Mouse (Mus musculus) midbrain, postnatal 0 days (tissue): ENCODE measurements around the gene Cdca4. TPM values are rescaled to one million over a fixed set of nuclear protein-coding genes. Genes with fewer than 3 reads are reported as not detected.

ENCODE experiments used
- ATAC-seq: fragments of 200-750 bp; cut with Nextera tagmentation; 2 replicates; pipeline ENCODE4 v1.8.0; 2017; ENCODE audit warnings: moderate number of reproducible peaks, mild to moderate bottlenecking, moderate TSS enrichment, moderate library complexity; ENCODE audit not compliant: low FRiP score
- DNase-seq: peaks from one replicate; pipeline ENCODE4 v3.0.0-alpha.2; 2015; ENCODE audit warnings: low spot score
- H3K27ac ChIP-seq: fragments of 300-500 bp; sonication (generic); 2 replicates; pipeline ENCODE4 v1.5.1; 2014; ENCODE audit warnings: low read depth, mild to moderate bottlenecking, low read length, mixed read lengths
- H3K27me3 ChIP-seq: fragments of 300-500 bp; sonication (generic); 2 replicates; pipeline ENCODE4 v1.6.1; 2014; ENCODE audit warnings: low read length, control low read depth, mixed read lengths; ENCODE audit not compliant: insufficient read depth
- H3K36me3 ChIP-seq: fragments of 300-500 bp; sonication (generic); 2 replicates; pipeline ENCODE4 v1.6.1; 2014; ENCODE audit warnings: low read length, control low read depth, mixed read lengths; ENCODE audit not compliant: insufficient read depth
- H3K4me1 ChIP-seq: fragments of 300-500 bp; sonication (generic); 2 replicates; pipeline ENCODE4 v1.6.1; 2014; ENCODE audit warnings: mild to moderate bottlenecking, control low read depth, antibody characterized with exemption, low read length, mixed read lengths; ENCODE audit not compliant: insufficient read depth
- H3K4me2 ChIP-seq: fragments of 300-500 bp; sonication (generic); 2 replicates; pipeline ENCODE4 v1.6.1; 2014; ENCODE audit warnings: low read depth, mild to moderate bottlenecking, low read length, mixed read lengths; ENCODE audit not compliant: poor library complexity, severe bottlenecking
- H3K4me3 ChIP-seq: fragments of 300-500 bp; sonication (generic); 2 replicates; pipeline ENCODE4 v1.5.1; 2014; ENCODE audit warnings: low read depth, mild to moderate bottlenecking, low read length, moderate library complexity
- H3K9ac ChIP-seq: fragments of 300-500 bp; sonication (generic); replicated peaks from 2 replicates; pipeline ENCODE4 v1.6.1; 2014; ENCODE audit warnings: mild to moderate bottlenecking, low read length, moderate library complexity, mixed read lengths; ENCODE audit not compliant: poor library complexity, severe bottlenecking
- H3K9me3 ChIP-seq: fragments of 300-500 bp; sonication (generic); 2 replicates; pipeline ENCODE4 v1.6.1; 2016; ENCODE audit warnings: low read length, control low read depth
- CTCF ChIP-seq: IDR thresholded peaks from 2 replicates; pipeline ENCODE4 v1.5.1; 2016; ENCODE audit warnings: antibody characterized with exemption, mild to moderate bottlenecking
- WGBS: fragments of 180-500 bp; shearing (Covaris S2); extraction: QIAGEN DNeasy Blood & Tissue Kit; methylation state at CpG from one replicate; pipeline ENCODE4 v1.1.7; 2014; 5-methylcytosine and 5-hydroxymethylcytosine counted together
- polyA plus RNA-seq: library from polyadenylated mRNA; unstranded; fragments of >200 nt; fragmentation: Nextera tagmentation; extraction: Ambion mirVana; gene quantifications from 2 replicates; pipeline ENCODE4 v1.2.1, GENCODE M21; 2015
- total RNA-seq: library from RNA; depleted of rRNA; stranded (reverse); fragments of >200 nt; gene quantifications from 2 replicates; pipeline ENCODE4 v1.2.3, GENCODE M21; 2014

The Cdca4 gene
- total and polyA plus RNA-seq, 2 experiments from 2014 or later = 19.8 to 22.0 TPM

DNA sequence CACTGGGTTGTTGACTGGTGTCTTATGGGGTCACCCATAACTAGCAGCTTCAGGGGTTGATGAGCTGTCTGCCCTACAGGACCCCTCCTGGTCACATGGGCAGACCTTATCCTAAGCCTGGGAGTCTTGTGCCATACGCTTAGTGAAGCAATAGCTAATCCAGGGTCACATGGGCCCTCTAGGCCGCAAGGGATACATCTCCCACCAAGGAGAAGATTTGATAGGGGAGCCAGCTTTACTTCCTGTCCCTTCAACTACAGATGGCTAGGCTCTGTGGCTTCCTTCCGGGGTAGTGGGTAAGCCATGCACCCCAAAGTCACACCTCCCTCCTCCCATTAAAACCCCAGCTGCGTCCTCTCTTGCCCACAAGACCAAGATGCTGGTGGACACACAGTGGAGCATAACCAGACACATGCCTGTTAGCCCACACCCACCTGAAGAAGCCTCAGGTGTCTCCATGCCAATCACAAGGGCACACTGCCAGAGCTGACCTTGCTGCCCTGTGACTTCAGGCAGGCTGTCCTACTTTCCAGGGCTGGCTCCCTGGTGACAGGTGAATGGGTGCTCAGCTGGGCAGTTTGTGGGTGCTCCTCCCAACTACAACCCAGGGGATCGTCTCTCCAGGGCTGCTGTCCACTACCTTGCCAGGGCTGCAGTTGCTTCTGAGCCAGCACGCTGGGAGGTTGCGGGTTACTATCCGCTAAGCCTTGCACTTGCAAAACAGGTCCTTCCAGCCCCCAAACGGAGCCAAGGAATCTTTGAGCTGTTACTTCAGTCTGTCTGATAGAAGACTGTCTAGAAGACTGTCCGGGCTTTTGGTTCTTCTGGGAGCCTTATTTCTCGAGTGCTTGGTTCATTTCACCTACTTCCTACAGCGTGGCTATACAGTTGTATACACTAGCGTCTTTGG, 39.2 kb upstream of the Cdca4 start, which contains the start of gene Gpr132:
Gene Gpr132, minus strand, starts transcription at position 51 of the 910 bp plus-strand sequence.
- DNase-seq (no peak), ATAC-seq (no peak)
- H3K4me2 ChIP-seq = no peak within 1 kb of the TSS
- WGBS = 71% methylated on average over 13 of the region's 13 CpGs
- H3K9me3 ChIP-seq = no peaks in the 10 kb centered on the region
- H3K27ac ChIP-seq = no peak within 1 kb of the TSS
- no peak within 1 kb of the TSS for H3K9ac ChIP-seq
- no peaks in the 10 kb centered on the region for H3K27me3 ChIP-seq
- no peak for TF ChIP-seq CTCF
- no peak within 1 kb of the TSS for H3K4me3 ChIP-seq
- no peaks in the 10 kb centered on the region for H3K4me1 ChIP-seq
- no peaks in the 10 kb centered on the region for H3K36me3 ChIP-seq

DNA sequence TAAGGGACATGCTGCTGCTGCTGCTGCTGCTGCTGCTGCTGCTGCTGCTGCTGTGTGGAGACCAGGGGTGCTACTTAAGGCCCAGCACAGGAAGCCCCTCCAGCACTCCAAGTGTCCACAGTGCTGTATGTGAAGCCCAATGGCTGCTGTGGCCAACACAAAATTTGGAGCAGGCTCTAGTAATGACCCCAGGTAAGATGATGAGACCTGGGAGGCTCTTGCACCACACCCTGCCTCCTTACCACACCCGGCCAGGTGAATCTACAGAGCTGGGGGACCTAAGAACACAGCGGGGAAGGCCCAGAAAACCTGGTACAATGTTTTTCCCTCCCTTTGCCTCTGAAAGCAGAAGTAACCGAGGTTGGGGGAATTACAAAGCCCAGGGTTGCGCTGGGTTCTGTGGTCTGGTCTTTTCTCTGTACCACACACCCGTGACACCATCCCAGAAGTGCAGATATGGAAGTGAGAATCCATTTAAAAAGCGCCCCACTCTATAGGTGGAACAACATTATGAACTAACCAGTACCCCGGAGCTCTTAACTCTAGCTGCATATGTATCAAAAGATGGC, 38.0 kb upstream of the Cdca4 start:
- no peak overlapping the region for H3K27ac ChIP-seq
- ATAC-seq (no peak), DNase-seq (no peak)
- no peaks in the 10 kb centered on the region for H3K36me3 ChIP-seq
- H3K4me3 ChIP-seq = no peak overlapping the region
- no peak overlapping the region for H3K9ac ChIP-seq
- no peak for TF ChIP-seq CTCF
- H3K4me1 ChIP-seq = no peaks in the 10 kb centered on the region
- no peaks in the 10 kb centered on the region for H3K27me3 ChIP-seq
- no peaks in the 10 kb centered on the region for H3K9me3 ChIP-seq
- no peak overlapping the region for H3K4me2 ChIP-seq
- 89% methylated on average over 7 of the region's 7 CpGs for WGBS

DNA sequence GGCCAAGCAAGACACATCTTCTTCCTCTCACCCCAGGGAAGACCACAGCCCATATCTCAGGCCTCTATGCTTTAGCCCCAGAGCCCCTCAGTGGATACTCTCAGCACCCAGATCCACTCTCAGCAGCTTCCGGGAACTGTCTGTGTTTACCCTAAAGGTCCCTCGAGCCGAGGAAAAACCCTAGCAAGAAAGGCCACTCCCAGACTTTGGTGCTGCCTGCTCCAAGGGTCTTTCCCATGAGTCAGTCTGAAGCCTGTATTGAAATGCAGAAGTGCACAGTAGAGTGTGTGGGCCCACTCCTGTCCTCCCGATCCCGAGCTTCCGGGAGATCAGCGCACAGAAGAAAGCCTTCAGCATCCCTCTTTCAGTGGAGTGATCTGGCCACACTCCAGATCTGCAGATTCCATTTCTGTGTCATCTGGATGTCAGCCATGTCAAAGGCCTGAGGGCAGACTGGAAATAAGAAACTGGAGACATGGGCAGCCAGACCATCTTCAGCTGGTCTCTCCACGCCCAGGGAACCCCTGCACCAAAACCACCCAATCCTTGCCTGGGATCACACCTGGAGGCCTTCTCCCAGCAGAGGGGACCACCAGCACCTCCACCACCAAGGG, 37.4 kb upstream of the Cdca4 start:
- TF ChIP-seq CTCF = no peak

DNA sequence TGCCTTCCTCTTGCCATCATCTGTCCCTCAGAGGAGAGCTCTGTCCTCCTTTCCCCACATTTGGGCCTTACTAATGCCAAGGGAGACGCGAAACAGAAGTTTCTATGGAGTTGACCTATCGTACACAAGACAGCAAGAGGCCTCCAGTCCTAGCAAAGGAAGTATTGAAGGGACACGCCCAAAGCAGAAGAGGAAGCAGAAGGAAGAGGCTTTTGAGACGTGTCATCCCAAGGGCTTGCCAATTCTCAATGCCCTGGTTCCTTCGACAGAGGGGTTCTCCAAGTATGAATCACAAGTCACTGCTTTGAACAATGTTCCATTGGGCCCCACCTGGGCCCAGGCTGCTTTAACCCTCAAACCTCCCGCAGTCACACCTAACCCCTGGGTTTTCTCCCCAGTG, 35.6 kb upstream of the Cdca4 start:
- Histone ChIP-seq H3K27ac (no peak overlapping the region), H3K9me3 (no peaks in the 10 kb centered on the region), H3K4me2 (no peak overlapping the region), H3K27me3 (no peaks in the 10 kb centered on the region), H3K36me3 (no peaks in the 10 kb centered on the region), H3K4me3 (no peak overlapping the region), H3K4me1 (no peaks in the 10 kb centered on the region), H3K9ac (no peak overlapping the region)
- no peak for TF ChIP-seq CTCF
- WGBS = 85% methylated on average over 7 of the region's 7 CpGs
- ATAC-seq = no peak
- no peak for DNase-seq

More for the DNA sequence above, 37.4 kb upstream of the Cdca4 start:
- WGBS = 74% methylated on average over 8 of the region's 8 CpGs
- DNase-seq = no peak
- Histone ChIP-seq H3K27ac (no peak overlapping the region), H3K27me3 (no peaks in the 10 kb centered on the region), H3K4me3 (no peak overlapping the region), H3K36me3 (no peaks in the 10 kb centered on the region), H3K4me1 (no peaks in the 10 kb centered on the region), H3K9me3 (no peaks in the 10 kb centered on the region), H3K9ac (no peak overlapping the region), H3K4me2 (no peak overlapping the region)
- no peak for ATAC-seq

DNA sequence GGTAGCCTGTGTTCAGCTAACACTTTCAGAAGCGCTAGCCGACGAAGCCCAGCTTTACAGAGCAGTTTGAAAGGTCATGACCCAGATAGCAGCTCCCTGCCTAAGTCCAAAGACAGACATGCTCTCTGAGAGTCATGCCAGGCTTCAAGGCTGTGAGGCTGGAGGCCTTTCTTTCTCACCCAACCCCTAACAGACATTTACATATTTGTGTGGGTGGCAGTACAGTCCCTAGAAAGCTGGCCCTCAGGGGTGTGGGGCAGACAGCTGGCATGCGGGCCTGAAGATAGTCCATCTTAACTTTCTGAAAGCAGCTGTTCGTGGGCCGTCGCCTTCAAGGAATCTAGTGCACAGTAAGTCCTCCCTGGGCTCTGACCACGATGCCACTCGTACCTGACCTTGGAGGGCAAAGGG, 32.7 kb upstream of the Cdca4 start:
- Histone ChIP-seq H3K4me3 (no peak overlapping the region), H3K27ac (no peak overlapping the region), H3K4me2 (no peak overlapping the region), H3K9me3 (no peaks in the 10 kb centered on the region), H3K9ac (no peak overlapping the region), H3K4me1 (no peaks in the 10 kb centered on the region), H3K36me3 (no peaks in the 10 kb centered on the region), H3K27me3 (no peaks in the 10 kb centered on the region)
- 59% methylated on average over 9 of the region's 9 CpGs for WGBS
- DNase-seq (no peak), ATAC-seq (no peak)
- no peak for TF ChIP-seq CTCF

DNA sequence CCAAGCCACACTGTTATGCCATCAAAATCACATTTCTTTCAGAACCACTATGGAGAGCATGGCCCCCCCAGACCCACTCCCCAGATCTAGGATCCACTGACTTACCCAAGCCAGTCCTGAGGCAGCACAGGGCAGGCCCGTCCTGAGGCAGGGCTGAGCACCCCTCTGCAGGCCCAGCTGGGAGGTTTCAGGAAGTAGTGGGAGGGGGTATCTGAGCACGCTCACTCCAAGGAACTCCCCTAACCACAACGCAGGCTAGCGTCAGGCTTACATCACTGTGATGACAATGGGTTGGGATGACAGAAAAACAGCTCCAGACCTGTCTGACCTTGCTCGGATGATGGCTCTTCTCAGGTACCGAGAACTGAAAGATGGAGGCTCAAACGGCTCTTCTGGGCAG, 31.5 kb upstream of the Cdca4 start:
- Histone ChIP-seq H3K36me3 (no peaks in the 10 kb centered on the region), H3K27ac (no peak overlapping the region), H3K4me2 (no peak overlapping the region), H3K9me3 (no peaks in the 10 kb centered on the region), H3K4me3 (no peak overlapping the region), H3K9ac (no peak overlapping the region), H3K27me3 (no peaks in the 10 kb centered on the region), H3K4me1 (no peaks in the 10 kb centered on the region)
- DNase-seq (no peak), ATAC-seq (no peak)
- WGBS = 75% methylated on average over 7 of the region's 7 CpGs
- TF ChIP-seq CTCF = no peak
